Mouse (Mus musculus): ENCODE results near the gene Cfap126.
"Not testable (repeated sequence)": the region's sequence is repeated elsewhere in the genome, so short reads cannot be mapped to it uniquely, and the experiment has no call there.

DNA sequence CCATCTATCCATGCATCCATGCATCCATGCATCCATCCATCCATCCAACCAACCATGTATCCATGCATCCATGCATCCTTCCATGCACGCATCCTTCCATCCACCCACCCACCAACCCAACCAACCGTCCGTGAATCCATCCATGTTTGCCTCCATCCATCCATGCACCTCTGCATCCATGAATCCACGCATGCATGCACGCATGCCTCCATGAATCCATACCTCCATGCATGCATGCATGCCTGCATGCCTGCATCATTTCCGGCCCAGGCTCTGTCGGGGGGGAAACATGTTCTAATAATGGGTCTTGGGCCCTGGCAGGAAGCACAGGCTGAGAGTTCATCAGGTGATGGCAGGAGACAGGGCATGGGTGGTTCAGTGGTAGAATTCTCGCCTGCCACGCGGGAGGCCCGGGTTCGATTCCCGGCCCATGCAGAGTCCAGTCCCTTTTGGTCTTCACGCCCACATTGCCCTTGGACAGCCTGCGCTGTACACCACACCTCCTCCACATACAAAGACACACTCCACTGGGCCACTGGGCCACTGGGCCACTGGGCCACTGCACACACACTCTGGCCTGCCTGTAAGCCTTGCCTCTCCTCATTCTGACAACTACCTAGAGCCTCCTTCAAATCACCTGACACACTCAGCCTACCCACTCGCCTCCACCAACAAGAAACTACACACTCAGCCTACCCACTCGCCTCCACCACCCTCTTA is 32.0 kb upstream of the Cfap126 start:
- TF ChIP-seq CTCF (IDR thresholded peaks at IDR 0.05; ENCODE audit: borderline replicate concordance, control insufficient read depth, extremely low read depth, insufficient read depth, low read length, poor library complexity); POLR2A (IDR thresholded peaks at IDR 0.05; ENCODE audit: control insufficient read depth, extremely low read depth, insufficient read depth, low read length, poor library complexity): not testable (repeated sequence)
